In the genomic region with DNA sequence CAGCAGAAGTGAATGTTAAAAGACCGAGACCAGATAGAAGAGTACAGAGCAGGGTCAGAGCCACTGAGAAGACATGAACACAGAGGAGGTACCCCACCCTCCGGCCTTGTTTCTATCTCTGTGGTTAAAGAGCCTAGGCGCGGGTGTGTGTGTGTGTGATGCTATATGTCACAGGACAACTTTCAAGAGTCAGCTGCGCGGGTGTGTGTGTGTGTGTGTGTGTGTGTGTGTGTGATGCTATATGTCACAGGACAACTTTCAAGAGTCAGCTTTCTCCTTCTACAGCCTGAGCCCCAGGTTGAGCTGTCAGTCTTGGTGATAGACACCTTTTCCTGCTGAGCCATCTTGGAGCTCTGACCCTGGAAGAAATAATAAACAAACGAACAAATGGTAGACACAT, we compare ENCODE assay signal across 8 mouse cellular contexts. TPM values are rescaled to one million over a fixed set of nuclear protein-coding genes. Genes with fewer than 3 reads are reported as not detected.
DNase-seq lines count a peak whose midpoint lies in the region; ATAC-seq and TF ChIP-seq lines count a peak whose summit lies in the region.
"Had no signal": no experiment of that assay in that cellular context is flagged by ENCODE, and none has a peak within 500 bp of the region (broad histone marks: within the 10 kb centered on the region; RNA-seq: fewer than 3 reads in every experiment).

No protein-coding gene starts in this region.

- DNase-seq in kidney, postnatal 0 days (ENCODE audit: low spot score): no peak
- DNase-seq in kidney, postnatal 25 days: no peak
- DNase-seq in thymus, adult 2 months: peak; percentile 49
- DNase-seq in gastrocnemius, postnatal 10 days: no peak
- DNase-seq: cerebellum, adult 18-20 months had no signal

- H3K4me1 ChIP-seq in kidney, postnatal 0 days (replicated peaks; ENCODE audit: insufficient read depth, low read length): peaks cover 11% of the 10 kb centered on the region
- H3K4me1 ChIP-seq in intestine, embryonic 16.5 days (ENCODE audit: control insufficient read depth, insufficient read depth, low read length): peaks cover 32% of the 10 kb centered on the region
- H3K4me1 ChIP-seq in thymus, adult 2 months (replicated peaks; ENCODE audit: control insufficient read depth, insufficient read depth, low read length): peaks cover 43% of the 10 kb centered on the region

- no peak for ATAC-seq in kidney, postnatal 0 days (replicated peaks; ENCODE audit: low FRiP score, low read depth)
- ATAC-seq in activated CD4-positive, CD25-positive, alpha-beta regulatory T cell, adult 4 months: peak; percentile 26
- no peak for ATAC-seq in intestine, embryonic 16.5 days
- ATAC-seq in erythroid progenitor cell, adult 5-6 weeks (replicated peaks; ENCODE audit: low FRiP score, poor library complexity, severe bottlenecking): no peak

- no peak for TF ChIP-seq POLR2A in thymus, adult 2 months (IDR thresholded peaks at IDR 0.05; ENCODE audit: control insufficient read depth, extremely low read depth, insufficient read depth, low read length, poor library complexity)

- H3K4me2 ChIP-seq in kidney, postnatal 0 days (ENCODE audit: low read length): no peak overlapping the region
- H3K4me2 ChIP-seq in intestine, embryonic 16.5 days (ENCODE audit: low read depth, low read length): no peak overlapping the region

- no peaks in the 10 kb centered on the region for H3K27me3 ChIP-seq in kidney, postnatal 0 days (ENCODE audit: insufficient read depth, low read length)
- no peaks in the 10 kb centered on the region for H3K27me3 ChIP-seq in intestine, embryonic 16.5 days (replicated peaks; ENCODE audit: control insufficient read depth, insufficient read depth, low read length)
- H3K27me3 ChIP-seq in thymus, adult 2 months (ENCODE audit: control insufficient read depth, insufficient read depth, low read length): no peaks in the 10 kb centered on the region

- 58% methylated on average over 7 of the region's 7 CpGs for WGBS in kidney, postnatal 0 days
- 45% methylated on average over 7 of the region's 7 CpGs for WGBS in intestine, embryonic 16.5 days
- 16% methylated on average over 7 of the region's 7 CpGs for WGBS in thymus, adult 2 months

- no peaks in the 10 kb centered on the region for H3K9me3 ChIP-seq in kidney, postnatal 0 days (replicated peaks; ENCODE audit: low read length)
- H3K9me3 ChIP-seq in intestine, embryonic 16.5 days (ENCODE audit: control insufficient read depth, low read length): no peaks in the 10 kb centered on the region

- TF ChIP-seq CTCF in kidney, postnatal 0 days (IDR thresholded peaks at IDR 0.05; ENCODE audit: low read depth): no peak
- no peak for TF ChIP-seq CTCF in thymus, adult 2 months (IDR thresholded peaks at IDR 0.05; ENCODE audit: borderline replicate concordance, control insufficient read depth, extremely low read depth, insufficient read depth, low read length, poor library complexity)

- no peak overlapping the region for H3K4me3 ChIP-seq in kidney, postnatal 0 days (replicated peaks; ENCODE audit: low read depth, low read length)
- no peak overlapping the region for H3K4me3 ChIP-seq in intestine, embryonic 16.5 days (ENCODE audit: low read length)
- no peak overlapping the region for H3K4me3 ChIP-seq in thymus, adult 2 months (ENCODE audit: control insufficient read depth, insufficient read depth, low read length)

- H3K27ac ChIP-seq in kidney, postnatal 0 days: 0 out of 2 replicates have a peak overlapping the region, but pooled peaks have one; percentile 95
- H3K27ac ChIP-seq in intestine, embryonic 16.5 days (ENCODE audit: low read length): peak overlapping the region; percentile 94
- H3K27ac ChIP-seq in thymus, adult 2 months (ENCODE audit: control insufficient read depth, insufficient read depth, low read length): peak overlapping the region; percentile 88

- no peak overlapping the region for H3K9ac ChIP-seq in kidney, postnatal 0 days (ENCODE audit: low read depth, low read length)
- H3K9ac ChIP-seq in intestine, embryonic 16.5 days (ENCODE audit: low read depth, low read length): peak overlapping the region; percentile 41

- H3K36me3 ChIP-seq in kidney, postnatal 0 days (ENCODE audit: insufficient read depth, low read length): no peaks in the 10 kb centered on the region
- no peaks in the 10 kb centered on the region for H3K36me3 ChIP-seq in intestine, embryonic 16.5 days (ENCODE audit: control insufficient read depth, insufficient read depth, low read length)
- H3K36me3 ChIP-seq in thymus, adult 2 months (ENCODE audit: control insufficient read depth, insufficient read depth, low read length): no peaks in the 10 kb centered on the region

RNA-seq across cellular contexts. Expression of a gene that starts 37.1 kb away (rescaled TPM):
- polyA plus RNA-seq in kidney, postnatal 0 days (2015; fragmentation: Nextera tagmentation; extraction: Ambion mirVana): 1.7 and 1.9 TPM in 2 replicates
- polyA plus RNA-seq in activated CD4-positive, CD25-positive, alpha-beta regulatory T cell, adult 4 months (2017; shearing (Covaris generic)): 1 to 10 TPM; 6.1 to 9.0 TPM
- 18.3 and 21.5 TPM in 2 replicates for polyA plus RNA-seq in intestine, embryonic 16.5 days (2015; fragmentation: Nextera tagmentation; extraction: Ambion mirVana)
- 6.4 and 10.0 TPM in 2 replicates for polyA plus RNA-seq in thymus, adult 2 months (2012; rRNA removed)
- 1 to 10 TPM; 5.3 to 7.4 TPM for total RNA-seq in gastrocnemius, postnatal 10 days (2021)
- total RNA-seq in erythroid progenitor cell, adult 5-6 weeks (2015; ENCODE audit: low replicate concordance): 4.2 and 6.8 TPM in 2 replicates
- 4.5 and 5.3 TPM in 2 replicates for total RNA-seq in erythroid progenitor cell, adult 5-6 weeks (2017; ENCODE audit: low replicate concordance)
